Mouse (Mus musculus): ENCODE measurements around the gene Ccdc96. TPM values are rescaled to one million over a fixed set of nuclear protein-coding genes. Genes with fewer than 3 reads are reported as not detected.

Gene Ccdc96
- polyA plus RNA-seq, 1 experiment from 2014 or later, result 4.6 TPM

GRCm38 (mm10) chr5:36458926-36459325 is 25.5 kb upstream of the Ccdc96 start:
- Histone ChIP-seq H3K27me3 (replicated peaks) (no peaks in the 10 kb centered on the region), H3K4me3 (no peak overlapping the region), H3K36me3 (no peaks in the 10 kb centered on the region), H3K9ac (no peak overlapping the region), H3K9me3 (no peaks in the 10 kb centered on the region), H3K27ac (no peak overlapping the region), H3K4me2 (replicated peaks) (no peak overlapping the region), H3K4me1 (no peaks in the 10 kb centered on the region; the same call in 1 of the 2 replicates)
- 21% methylated on average over 4 of the region's 4 CpGs for WGBS
- ATAC-seq (ENCODE audit: low FRiP score, low read depth), result no peak

GRCm38 (mm10) chr5:36460712-36461111 is 23.7 kb upstream of the Ccdc96 start:
- Histone ChIP-seq H3K9me3 (no peaks in the 10 kb centered on the region), H3K27ac (no peak overlapping the region), H3K4me3 (no peak overlapping the region), H3K27me3 (replicated peaks) (no peaks in the 10 kb centered on the region), H3K36me3 (no peaks in the 10 kb centered on the region), H3K4me1 (peaks cover 8% of the 10 kb centered on the region), H3K9ac (no peak overlapping the region), H3K4me2 (replicated peaks) (no peak overlapping the region)
- ATAC-seq (ENCODE audit: low FRiP score, low read depth), result no peak
- WGBS, result 83% methylated on average over 2 of the region's 2 CpGs

- no peak overlapping the region for H3K9ac ChIP-seq
- no peaks in the 10 kb centered on the region for H3K9me3 ChIP-seq
- 81% methylated on average over 2 of the region's 2 CpGs for WGBS
- no peak overlapping the region for H3K4me2 ChIP-seq (replicated peaks)
- no peak overlapping the region for H3K27ac ChIP-seq
- H3K4me1 ChIP-seq, result peaks cover 13% of the 10 kb centered on the region
- no peak overlapping the region for H3K4me3 ChIP-seq
- H3K27me3 ChIP-seq (replicated peaks), result no peaks in the 10 kb centered on the region
- H3K36me3 ChIP-seq, result no peaks in the 10 kb centered on the region
- no peak for ATAC-seq (ENCODE audit: low FRiP score, low read depth)
These were observed 23.2 kb upstream of the Ccdc96 start for GRCm38 (mm10) chr5:36461231-36461630.

- H3K9me3 ChIP-seq, result no peaks in the 10 kb centered on the region
- H3K27ac ChIP-seq, result no peak overlapping the region
- 20% methylated on average over 7 of the region's 7 CpGs for WGBS
- no peak overlapping the region for H3K9ac ChIP-seq
- 0 out of 2 replicates have a peak, but pooled peaks cover under 1% of the 10 kb centered on the region for H3K36me3 ChIP-seq
- peaks cover 14% of the 10 kb centered on the region for H3K4me1 ChIP-seq
- no peaks in the 10 kb centered on the region for H3K27me3 ChIP-seq (replicated peaks)
- no peak overlapping the region for H3K4me3 ChIP-seq
- no peak overlapping the region for H3K4me2 ChIP-seq (replicated peaks)
- no peak for ATAC-seq (ENCODE audit: low FRiP score, low read depth)
These were observed 21.6 kb upstream of the Ccdc96 start for GRCm38 (mm10) chr5:36462810-36463209.

- no peak overlapping the region for H3K4me2 ChIP-seq (replicated peaks)
- H3K27ac ChIP-seq, result no peak overlapping the region
- no peak for ATAC-seq (ENCODE audit: low FRiP score, low read depth)
- H3K27me3 ChIP-seq (replicated peaks), result no peaks in the 10 kb centered on the region
- WGBS, result 26% methylated on average over 5 of the region's 5 CpGs
- H3K4me1 ChIP-seq, result peaks cover 14% of the 10 kb centered on the region
- H3K36me3 ChIP-seq, result 0 out of 2 replicates have a peak, but pooled peaks cover 5% of the 10 kb centered on the region
- no peak overlapping the region for H3K4me3 ChIP-seq
- H3K9ac ChIP-seq, result no peak overlapping the region
- H3K9me3 ChIP-seq, result no peaks in the 10 kb centered on the region
These were observed 21.0 kb upstream of the Ccdc96 start for GRCm38 (mm10) chr5:36463391-36463790.

- ATAC-seq (ENCODE audit: low FRiP score, low read depth), result peak; percentile 94
- peak within 1 kb of the TSS; percentile 99 for H3K4me2 ChIP-seq (replicated peaks)
- H3K36me3 ChIP-seq, result peaks cover 17% of the 10 kb centered on the region
- peak within 1 kb of the TSS; percentile 78 for H3K9ac ChIP-seq
- no peaks in the 10 kb centered on the region for H3K27me3 ChIP-seq (replicated peaks)
- WGBS, result under 1% methylated on average over 68 of the region's 68 CpGs
- peaks cover 14% of the 10 kb centered on the region for H3K4me1 ChIP-seq
- peak within 1 kb of the TSS; percentile 92 for H3K4me3 ChIP-seq
- no peaks in the 10 kb centered on the region for H3K9me3 ChIP-seq
- no peak within 1 kb of the TSS for H3K27ac ChIP-seq
These were observed 19.4 kb upstream of the Ccdc96 start, which contains the start of gene Grpel1 for GRCm38 (mm10) chr5:36464709-36465661. TSS of gene Grpel1 (plus strand) at chr5:36464998.

DNA sequence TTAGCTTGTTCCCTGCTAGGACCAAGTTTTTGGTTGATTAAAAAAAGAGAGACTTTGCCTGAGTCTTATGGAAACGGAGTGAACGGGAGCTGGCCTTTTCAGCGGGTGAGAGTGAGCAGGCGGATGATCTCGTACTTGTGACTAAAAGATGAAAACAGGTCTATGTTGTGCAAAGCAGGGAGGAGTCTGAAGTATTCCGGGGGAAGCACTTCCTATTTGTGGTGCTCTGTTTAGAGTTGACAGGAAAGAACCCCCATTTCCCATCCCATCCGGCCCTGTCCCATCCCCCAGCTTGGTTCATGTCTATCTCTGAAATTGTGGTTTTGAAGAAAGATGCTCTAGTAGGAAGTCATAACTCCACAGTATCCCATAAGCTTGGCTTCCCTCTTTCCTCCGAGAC is 18.5 kb upstream of the Ccdc96 start:
- Histone ChIP-seq H3K4me3 (peak overlapping the region; percentile 92), H3K9ac (peak overlapping the region; percentile 78), H3K27me3 (replicated peaks) (no peaks in the 10 kb centered on the region), H3K9me3 (no peaks in the 10 kb centered on the region), H3K36me3 (peaks cover 26% of the 10 kb centered on the region), H3K4me1 (peaks cover 14% of the 10 kb centered on the region), H3K4me2 (replicated peaks) (peak overlapping the region; percentile 99), H3K27ac (no peak overlapping the region)
- no peak for ATAC-seq (ENCODE audit: low FRiP score, low read depth)
- 34% methylated on average over 8 of the region's 8 CpGs for WGBS

GRCm38 (mm10) chr5:36471206-36471605 is 13.2 kb upstream of the Ccdc96 start:
- 95% methylated on average over 8 of the region's 8 CpGs for WGBS
- H3K27me3 ChIP-seq (replicated peaks), result no peaks in the 10 kb centered on the region
- no peak overlapping the region for H3K4me3 ChIP-seq
- no peak overlapping the region for H3K9ac ChIP-seq
- H3K4me1 ChIP-seq, result peaks cover under 1% of the 10 kb centered on the region; the same call in 1 of the 2 replicates
- no peak for ATAC-seq (ENCODE audit: low FRiP score, low read depth)
- peaks cover 61% of the 10 kb centered on the region for H3K36me3 ChIP-seq
- H3K4me2 ChIP-seq (replicated peaks), result no peak overlapping the region
- H3K27ac ChIP-seq, result no peak overlapping the region
- H3K9me3 ChIP-seq, result no peaks in the 10 kb centered on the region

DNA sequence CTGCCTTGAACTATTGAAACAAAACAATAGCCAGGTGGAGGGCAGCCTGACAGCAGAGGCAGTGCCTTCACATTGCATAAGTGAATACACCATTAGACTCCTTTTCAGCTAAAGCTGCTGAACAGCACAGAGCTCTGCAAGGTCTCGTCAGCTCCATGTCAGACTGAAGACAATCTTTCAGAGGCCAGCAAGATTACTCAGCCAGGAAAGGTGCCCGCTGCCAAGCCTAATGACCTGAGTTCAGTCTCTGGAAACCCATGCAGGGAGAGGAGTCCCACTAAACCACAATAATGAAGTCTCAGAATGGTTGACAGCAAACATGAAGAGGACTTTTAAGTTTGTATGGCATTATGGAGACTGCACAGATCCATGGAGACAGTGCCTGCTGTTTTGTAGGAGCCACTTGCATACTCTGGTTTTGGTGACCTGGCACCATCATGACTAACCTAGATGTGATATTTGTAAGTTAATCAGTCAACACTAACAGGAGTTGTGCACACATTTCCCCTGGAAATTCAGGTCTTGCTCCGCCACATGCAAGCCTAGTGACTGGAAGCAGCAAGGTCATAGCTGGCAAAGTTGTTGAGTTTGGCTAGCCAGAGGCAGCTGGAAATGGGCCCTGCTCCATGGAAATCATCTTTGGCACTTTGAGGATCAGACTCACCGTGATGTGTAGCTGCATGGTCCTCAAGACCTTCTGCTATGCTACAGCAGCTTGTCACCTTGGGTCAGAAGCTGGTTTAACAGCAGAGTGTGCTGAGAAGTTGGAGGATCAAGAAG is 11.3 kb upstream of the Ccdc96 start:
- H3K9ac ChIP-seq, result no peak overlapping the region
- H3K27ac ChIP-seq, result no peak overlapping the region
- H3K4me3 ChIP-seq, result no peak overlapping the region
- H3K4me1 ChIP-seq, result no peaks in the 10 kb centered on the region
- H3K9me3 ChIP-seq, result no peaks in the 10 kb centered on the region
- WGBS, result 88% methylated on average over 4 of the region's 4 CpGs
- ATAC-seq (ENCODE audit: low FRiP score, low read depth), result no peak
- no peaks in the 10 kb centered on the region for H3K27me3 ChIP-seq (replicated peaks)
- H3K4me2 ChIP-seq (replicated peaks), result no peak overlapping the region
- H3K36me3 ChIP-seq, result peaks cover 63% of the 10 kb centered on the region

DNA sequence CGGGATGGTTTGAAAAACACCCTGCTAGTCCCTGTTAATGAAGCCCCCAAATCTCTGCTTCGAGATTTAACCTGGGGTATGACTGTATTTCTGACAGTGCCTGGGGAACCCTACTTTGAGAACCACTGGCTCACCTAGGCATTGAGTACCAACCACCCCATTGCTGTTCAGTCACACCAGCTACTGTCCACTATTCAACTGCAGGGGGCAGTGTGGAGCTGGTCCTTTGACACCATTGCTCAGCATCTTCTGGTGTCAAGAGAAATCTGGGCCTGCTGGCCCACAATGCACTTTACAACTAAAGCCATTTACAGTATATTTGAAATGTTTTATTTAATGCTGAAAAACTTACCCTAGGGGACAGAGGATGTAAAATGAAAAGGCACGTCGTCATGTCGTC is 10.1 kb upstream of the Ccdc96 start:
- H3K27ac ChIP-seq, result no peak overlapping the region
- no peak overlapping the region for H3K4me3 ChIP-seq
- no peak for ATAC-seq (ENCODE audit: low FRiP score, low read depth)
- H3K27me3 ChIP-seq (replicated peaks), result no peaks in the 10 kb centered on the region
- peaks cover 57% of the 10 kb centered on the region for H3K36me3 ChIP-seq
- no peak overlapping the region for H3K9ac ChIP-seq
- H3K4me1 ChIP-seq, result no peaks in the 10 kb centered on the region
- 85% methylated on average over 5 of the region's 5 CpGs for WGBS
- H3K9me3 ChIP-seq, result no peaks in the 10 kb centered on the region
- no peak overlapping the region for H3K4me2 ChIP-seq (replicated peaks)

- Histone ChIP-seq H3K27ac (no peak overlapping the region), H3K27me3 (replicated peaks) (no peaks in the 10 kb centered on the region), H3K36me3 (peaks cover 25% of the 10 kb centered on the region), H3K4me2 (replicated peaks) (no peak overlapping the region), H3K4me3 (no peak overlapping the region), H3K4me1 (peaks cover 14% of the 10 kb centered on the region), H3K9me3 (no peaks in the 10 kb centered on the region), H3K9ac (no peak overlapping the region)
- ATAC-seq (ENCODE audit: low FRiP score, low read depth), result no peak
- whole genome bisulfite sequencing, result 91% methylated on average over 3 of the region's 3 CpGs
These were observed 6.9 kb upstream of the Ccdc96 start for GRCm38 (mm10) chr5:36477486-36477885.
